Mouse (Mus musculus) effector memory CD4-positive, alpha-beta T cell, adult 7 months (primary cell): Measurements from ENCODE around the gene Tbx15. TPM values are rescaled to one million over a fixed set of nuclear protein-coding genes. Genes with fewer than 3 reads are reported as not detected.

ENCODE experiments used
- polyA plus RNA-seq: library from polyadenylated mRNA; unstranded; fragments of 100-300 nt; shearing (Covaris generic); gene quantifications from one replicate; pipeline ENCODE4 v1.2.1, GENCODE M21; 2017

Gene Tbx15
- polyA plus RNA-seq: 0.30 TPM

DNA sequence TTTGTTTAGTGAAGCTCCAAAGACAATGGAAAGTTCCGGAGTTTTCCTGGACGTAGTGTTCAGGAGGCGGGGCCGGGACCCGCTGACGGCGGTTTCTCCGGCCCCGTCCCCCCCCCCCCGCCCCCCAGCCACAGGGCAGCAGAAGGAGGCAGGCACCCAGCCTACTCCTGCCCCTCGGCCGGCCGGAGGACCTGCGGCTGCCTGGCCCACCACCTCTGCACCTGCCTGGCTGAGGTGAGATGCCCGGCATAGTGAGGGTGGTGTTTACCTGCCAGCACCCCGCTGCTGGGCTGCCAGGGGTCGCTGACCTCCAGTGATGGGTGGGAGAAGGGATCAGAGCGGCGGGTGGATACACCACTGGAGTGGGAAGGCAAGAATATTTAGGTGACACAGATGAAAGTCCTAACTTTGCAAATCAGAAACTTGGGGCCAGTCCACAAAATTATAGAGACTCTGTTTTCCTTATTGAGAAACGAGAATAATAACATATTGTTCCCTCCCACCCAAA lies at the start of gene Tbx15:
TSS of gene Tbx15 (plus strand) at position 169 of the 508 bp plus-strand sequence.

Other genes with a start within 250 kb of the Tbx15 start
- 6.9 TPM for gene Wars2, start 99.3 kb upstream of the Tbx15 start, polyA plus RNA-seq